Mouse (Mus musculus): ENCODE measurements around the gene Sgcd.

Sgcd gene

DNA sequence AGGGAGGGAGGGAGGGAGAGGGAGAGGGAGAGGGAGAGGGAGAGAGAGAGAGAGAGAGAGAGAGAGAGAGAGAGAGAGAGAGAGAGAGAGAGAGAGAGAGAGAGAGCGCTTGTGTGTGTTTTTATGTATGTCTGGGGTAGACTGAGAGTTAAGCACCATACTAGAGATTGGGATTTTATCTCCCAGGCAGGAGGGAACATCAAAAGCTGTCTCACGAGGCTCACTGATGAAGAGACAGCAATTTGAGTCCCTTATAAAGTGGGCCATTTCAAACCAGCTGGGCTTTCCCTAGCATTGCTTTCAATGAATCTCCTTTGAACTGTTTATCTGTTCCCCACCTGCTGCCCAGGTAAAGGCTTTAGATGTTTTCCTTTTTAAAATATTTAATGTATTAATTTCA, 973.1 kb downstream of the Sgcd start:
- DNase-seq (ENCODE audit: low spot score in 2 of 2) = no peak

DNA sequence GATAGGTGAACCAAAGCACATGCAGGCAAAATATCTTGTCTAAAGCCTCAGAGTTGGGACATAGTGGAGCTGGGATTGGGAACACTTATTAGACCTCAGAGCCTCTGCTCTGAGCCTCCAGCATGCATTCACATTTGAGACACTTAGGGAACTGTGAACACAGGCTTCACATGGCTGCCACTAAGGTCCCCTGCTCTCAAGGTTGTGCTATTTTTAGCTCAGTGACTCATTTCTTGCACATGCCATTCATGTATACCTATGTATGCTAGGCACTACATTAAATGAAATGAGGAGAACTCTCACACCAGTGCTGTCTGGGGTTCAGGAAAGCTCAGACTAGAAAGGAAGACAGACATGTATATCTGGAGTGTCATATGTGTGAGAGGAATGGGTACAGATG, 974.5 kb downstream of the Sgcd start:
- no peak for DNase-seq (ENCODE audit: low spot score in 2 of 2)

DNA sequence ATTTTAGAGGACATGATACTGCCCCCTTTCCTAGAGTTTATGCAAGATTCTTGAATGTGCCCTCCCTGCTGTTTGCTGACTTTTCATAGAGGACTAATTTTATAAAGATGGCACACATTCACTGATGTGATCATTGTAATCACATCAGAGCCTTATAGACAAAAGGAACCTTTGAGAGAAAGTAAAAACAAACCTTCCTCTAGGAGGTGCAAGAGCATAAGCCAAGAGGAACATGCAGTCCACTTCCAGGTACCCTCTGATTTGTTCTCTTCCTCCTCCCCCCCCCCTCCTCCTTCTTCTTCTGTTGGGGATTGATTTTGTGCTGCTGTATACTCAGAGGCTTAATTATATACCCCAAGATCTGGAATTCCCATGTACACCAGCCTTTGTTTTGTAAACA, 978.6 kb downstream of the Sgcd start:
- no peak for DNase-seq (ENCODE audit: low spot score in 2 of 2)

DNA sequence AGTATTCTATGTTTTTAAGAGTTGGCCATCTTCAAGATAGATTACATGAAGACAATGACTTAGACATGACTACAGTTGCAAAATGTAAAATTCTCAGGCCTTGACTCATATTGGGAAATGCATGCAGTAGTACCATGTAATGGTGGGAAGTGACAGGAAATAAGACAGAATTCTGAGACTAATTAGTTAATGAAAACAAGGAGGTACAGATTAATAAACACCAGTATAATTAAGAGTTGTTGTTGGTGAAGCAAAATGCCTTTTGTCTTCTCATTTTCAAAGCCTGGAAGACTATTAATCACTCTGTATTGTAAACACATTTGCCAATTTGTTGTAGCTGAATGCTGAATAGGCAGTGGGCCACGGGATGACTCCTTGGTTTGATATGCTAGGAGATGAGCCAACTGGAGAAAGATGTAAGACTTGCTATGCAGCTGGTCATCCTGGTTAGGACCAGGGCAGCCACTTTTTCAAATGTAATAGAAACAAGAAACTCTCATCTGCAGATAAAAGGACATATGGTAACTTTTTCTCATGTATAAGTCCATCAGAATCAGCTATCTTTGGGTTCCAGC, 983.4 kb downstream of the Sgcd start:
- DNase-seq (ENCODE audit: low spot score in 2 of 2) = no peak

- no peak for DNase-seq (ENCODE audit: low spot score in 2 of 2)
Observed at GRCm38 (mm10) chr11:46939311-46939710, 1049.5 kb downstream of the Sgcd start.

- no peak for DNase-seq (ENCODE audit: low spot score in 2 of 2)
Observed at GRCm38 (mm10) chr11:46924946-46925345, 1063.8 kb downstream of the Sgcd start.

DNA sequence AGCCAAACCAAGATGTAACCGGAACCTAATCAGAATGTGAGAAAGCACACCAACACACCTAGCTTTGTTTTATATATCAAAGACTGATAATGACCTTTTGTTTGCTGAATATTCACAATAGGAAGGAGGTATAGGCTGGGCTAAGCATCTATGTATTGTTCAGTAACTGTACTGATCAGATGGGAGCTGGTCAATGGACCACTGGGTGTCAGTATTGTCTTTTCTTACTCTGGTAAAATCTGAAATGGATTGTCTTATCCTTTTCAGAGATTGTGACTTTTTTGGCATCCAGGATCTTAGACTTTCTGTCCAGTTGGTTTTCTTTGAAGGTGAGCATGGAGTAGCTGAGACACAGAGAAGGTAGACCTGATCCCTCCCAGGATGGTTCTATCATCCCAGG, 1068.5 kb downstream of the Sgcd start:
- no peak for DNase-seq (ENCODE audit: low spot score in 2 of 2)

DNA sequence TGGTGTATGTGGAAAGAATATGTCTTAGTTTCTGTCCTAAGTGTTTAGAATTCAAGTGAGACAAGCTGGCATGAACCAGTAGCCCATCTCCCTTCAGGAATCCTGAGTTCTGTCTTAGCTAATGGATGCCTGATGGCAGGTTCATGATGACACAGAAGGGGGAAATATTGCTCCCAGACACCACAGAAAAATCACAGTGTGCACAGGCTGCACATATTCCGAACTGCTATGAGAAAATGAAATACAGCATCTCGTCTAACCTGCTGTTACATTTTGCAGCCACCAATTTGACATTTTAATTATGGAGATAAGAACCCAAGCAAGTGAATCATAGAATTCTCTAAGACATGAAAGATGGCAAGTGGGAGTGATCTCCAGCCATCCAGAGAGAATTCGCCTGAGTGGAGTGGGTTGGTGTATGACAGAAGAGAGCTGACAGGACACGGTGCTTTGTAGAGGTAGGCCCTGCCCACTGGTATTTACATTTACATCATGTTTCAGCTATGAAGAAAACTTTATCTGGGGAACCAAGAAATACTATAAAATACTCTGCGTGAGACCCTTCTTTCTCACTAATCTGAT, 1076.0 kb downstream of the Sgcd start:
- no peak for DNase-seq (ENCODE audit: low spot score in 2 of 2)

GRCm38 (mm10) chr11:46904281-46904680, 1084.5 kb downstream of the Sgcd start:
- no peak for DNase-seq (ENCODE audit: low spot score in 2 of 2)

GRCm38 (mm10) chr11:46889093-46889492, 1099.7 kb downstream of the Sgcd start:
- DNase-seq (ENCODE audit: low spot score in 2 of 2) = no peak

DNA sequence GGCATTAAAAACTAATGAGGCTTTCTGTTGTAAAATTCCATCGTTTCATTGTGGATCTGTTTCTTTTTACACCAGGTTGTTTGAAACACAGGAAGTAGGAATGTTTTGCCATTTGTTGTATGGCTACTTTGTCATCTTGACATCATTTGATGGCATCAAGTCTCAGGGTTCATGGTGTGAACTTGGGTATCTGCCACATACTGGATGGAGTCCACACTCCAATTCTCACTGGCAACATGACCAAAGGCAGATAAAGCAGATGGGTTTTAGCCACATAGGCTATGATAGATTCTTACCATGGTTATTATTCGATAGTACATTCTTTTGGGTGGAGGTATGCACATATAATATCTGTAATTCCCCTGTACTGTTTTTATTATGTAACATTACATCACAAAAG, 1106.3 kb downstream of the Sgcd start:
- DNase-seq (ENCODE audit: low spot score in 2 of 2) = no peak

GRCm38 (mm10) chr11:46875774-46876173, 1113.0 kb downstream of the Sgcd start:
- no peak for DNase-seq (ENCODE audit: low spot score in 2 of 2)

- DNase-seq (ENCODE audit: low spot score in 2 of 2) = no peak
Observed at GRCm38 (mm10) chr11:46868594-46868993, 1120.2 kb downstream of the Sgcd start.

- DNase-seq (ENCODE audit: low spot score in 2 of 2) = no peak
Observed at GRCm38 (mm10) chr11:46864809-46865208, 1124.0 kb downstream of the Sgcd start.

DNA sequence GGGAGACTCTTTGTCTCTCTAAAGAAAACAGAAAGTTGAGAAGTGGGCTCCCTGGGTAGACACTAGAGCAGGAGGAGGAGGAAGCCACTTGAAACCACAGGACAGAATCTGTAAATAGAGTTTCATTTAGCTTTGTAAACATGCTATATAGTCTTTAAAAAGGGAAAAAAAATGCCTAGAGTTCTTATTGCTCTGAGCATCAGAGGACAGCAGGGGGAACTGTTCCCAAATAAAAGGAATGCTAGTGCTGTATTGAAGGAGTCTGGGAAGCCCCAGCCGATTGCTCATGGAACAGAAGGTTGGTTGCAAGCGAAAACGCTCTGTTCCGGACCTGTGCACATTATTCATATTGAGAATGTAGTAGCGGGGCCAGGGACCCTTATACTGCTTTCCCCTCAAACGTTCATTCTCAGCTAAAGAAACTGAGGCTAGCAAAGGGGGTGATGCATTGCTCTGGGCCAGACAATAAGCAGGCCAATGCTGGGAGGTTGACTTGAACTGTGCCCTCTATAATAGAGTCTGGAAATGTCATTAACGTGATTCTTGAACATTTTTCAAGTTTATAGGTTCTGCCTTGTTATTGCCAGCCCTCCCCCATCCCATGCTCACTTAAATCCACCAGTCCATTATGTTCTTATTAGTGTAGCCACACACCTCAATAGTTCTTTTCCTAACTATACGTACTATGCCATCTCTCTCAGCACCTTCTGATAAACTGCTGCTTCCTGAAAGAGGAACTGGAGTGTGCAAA, 1140.4 kb downstream of the Sgcd start:
- no peak for DNase-seq (ENCODE audit: low spot score in 2 of 2)

DNA sequence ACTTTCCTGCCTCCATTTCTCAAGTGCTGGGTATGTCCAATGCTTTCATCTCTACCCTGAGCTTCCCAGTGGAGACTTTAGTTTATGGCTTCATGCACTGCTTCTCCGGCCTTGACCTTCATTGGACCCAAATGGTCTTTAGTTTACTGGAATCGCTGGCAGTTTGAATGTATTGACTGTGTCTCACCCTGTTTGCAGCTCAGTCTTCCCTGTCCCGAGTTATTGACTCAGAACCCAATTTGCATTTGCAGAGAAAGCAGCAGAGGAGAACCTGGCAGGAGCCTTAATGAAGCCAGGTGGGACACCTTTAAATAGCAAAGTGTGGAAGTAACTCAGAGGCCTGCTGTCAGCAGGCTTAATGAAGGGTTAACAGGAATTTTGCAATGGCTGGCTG, 1140.9 kb downstream of the Sgcd start:
- no peak for DNase-seq (ENCODE audit: low spot score in 2 of 2)

DNA sequence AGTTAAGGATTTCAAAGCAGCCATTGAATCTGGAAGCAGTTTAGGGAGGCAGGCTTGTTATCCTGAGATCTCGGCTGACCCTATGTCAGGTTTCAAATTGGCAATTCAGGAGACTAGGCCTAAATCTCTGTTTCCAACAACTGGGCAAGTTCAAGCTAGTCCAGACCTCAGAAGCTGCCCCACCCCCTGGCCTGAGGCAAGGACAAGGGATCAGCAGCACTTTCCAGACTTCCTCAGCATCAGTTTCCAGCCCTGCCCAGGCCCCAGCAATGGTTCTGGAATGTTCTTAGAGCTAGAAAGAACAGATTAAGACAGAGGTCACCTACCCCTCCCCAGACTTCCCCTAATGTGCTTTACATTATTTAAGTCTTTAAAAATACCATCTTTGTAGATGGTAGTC, 1142.1 kb downstream of the Sgcd start:
- no peak for DNase-seq (ENCODE audit: low spot score in 2 of 2)
